ENCODE assay signal across 20 mouse cellular contexts in the genomic region with DNA sequence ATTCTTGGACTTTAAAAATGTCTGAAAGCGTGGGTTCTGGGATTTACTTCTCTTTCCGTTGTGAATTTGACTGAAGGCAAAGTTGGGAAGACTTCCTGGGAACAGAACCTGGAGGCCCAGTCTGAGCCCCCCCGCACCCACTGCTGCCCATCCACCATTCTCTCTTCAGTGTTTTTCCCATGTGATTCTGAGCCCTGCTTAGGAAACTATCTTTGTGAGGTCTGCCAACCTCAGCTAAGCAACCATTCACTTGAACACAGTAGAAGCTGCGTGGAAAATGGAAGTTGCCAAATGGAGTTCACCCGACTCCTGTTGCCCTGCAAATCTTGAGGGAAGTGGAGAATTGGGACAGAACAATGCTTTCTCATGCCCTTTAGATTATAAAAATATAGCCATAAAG. TPM values are rescaled to one million over a fixed set of nuclear protein-coding genes. Genes with fewer than 3 reads are reported as not detected.
A peak's percentile ranks its signal among the peaks of the same experiment; 100 is the strongest.
DNase-seq lines count a peak whose midpoint lies in the region; ATAC-seq and TF ChIP-seq lines count a peak whose summit lies in the region.
"Had no signal": no experiment of that assay in that cellular context is flagged by ENCODE, and none has a peak within 500 bp of the region (broad histone marks: within the 10 kb centered on the region; RNA-seq: fewer than 3 reads in every experiment).

No protein-coding gene starts in this region.

- no peaks in the 10 kb centered on the region for H3K36me3 ChIP-seq in midbrain, embryonic 11.5 days (ENCODE audit: control insufficient read depth, insufficient read depth, low read length)
- H3K36me3 ChIP-seq in midbrain, embryonic 13.5 days, result 0 out of 2 replicates have a peak, but pooled peaks cover 4% of the 10 kb centered on the region
- no peaks in the 10 kb centered on the region for H3K36me3 ChIP-seq in midbrain, postnatal 0 days (ENCODE audit: insufficient read depth, low read length)
- H3K36me3 ChIP-seq: embryonic facial prominence, embryonic 12.5 days; forebrain, embryonic 15.5 days; heart, embryonic 15.5 days had no signal

- H3K4me3 ChIP-seq in layer of hippocampus, adult 2 months, result no peak overlapping the region
- H3K4me3 ChIP-seq in midbrain, embryonic 11.5 days (ENCODE audit: low read depth, low read length), result no peak overlapping the region
- no peak overlapping the region for H3K4me3 ChIP-seq in midbrain, embryonic 13.5 days (replicated peaks)
- no peak overlapping the region for H3K4me3 ChIP-seq in midbrain, postnatal 0 days (ENCODE audit: low read depth, low read length)
- H3K4me3 ChIP-seq: embryonic facial prominence, embryonic 12.5 days; forebrain, embryonic 15.5 days; heart, embryonic 15.5 days had no signal

- H3K9ac ChIP-seq in midbrain, embryonic 11.5 days (ENCODE audit: low read length), result no peak overlapping the region
- H3K9ac ChIP-seq in midbrain, embryonic 13.5 days (replicated peaks), result no peak overlapping the region
- H3K9ac ChIP-seq in midbrain, postnatal 0 days (replicated peaks; ENCODE audit: low read length, poor library complexity, severe bottlenecking), result no peak overlapping the region
- H3K9ac ChIP-seq: embryonic facial prominence, embryonic 12.5 days; forebrain, embryonic 15.5 days; heart, embryonic 15.5 days had no signal

- H3K27me3 ChIP-seq in midbrain, embryonic 11.5 days (ENCODE audit: control insufficient read depth, insufficient read depth, low read length), result no peaks in the 10 kb centered on the region
- no peaks in the 10 kb centered on the region for H3K27me3 ChIP-seq in midbrain, embryonic 13.5 days
- H3K27me3 ChIP-seq in midbrain, postnatal 0 days (ENCODE audit: insufficient read depth, low read length), result no peaks in the 10 kb centered on the region
- H3K27me3 ChIP-seq: embryonic facial prominence, embryonic 12.5 days; heart, embryonic 15.5 days had no signal

- H3K9me3 ChIP-seq in midbrain, embryonic 11.5 days (ENCODE audit: control insufficient read depth, low read length), result no peaks in the 10 kb centered on the region
- H3K9me3 ChIP-seq in midbrain, embryonic 13.5 days, result no peaks in the 10 kb centered on the region
- no peaks in the 10 kb centered on the region for H3K9me3 ChIP-seq in midbrain, postnatal 0 days (ENCODE audit: low read length)
- H3K9me3 ChIP-seq: embryonic facial prominence, embryonic 12.5 days; forebrain, embryonic 15.5 days; heart, embryonic 15.5 days had no signal

- peak in 1 of 2 experiments; percentile 34 for DNase-seq in layer of hippocampus, adult 2 months (ENCODE audit: low spot score in 2 of 2)
- no peak for DNase-seq in layer of hippocampus, adult 11-12 months (ENCODE audit: low spot score)
- peak; percentile 53 for DNase-seq in midbrain, embryonic 11.5 days (ENCODE audit: low spot score, missing footprints)
- peak; percentile 4 for DNase-seq in right cerebral cortex, postnatal 14 days
- no peak for DNase-seq in right cerebral cortex, adult 2 months (ENCODE audit: low spot score in 2 of 2)
- DNase-seq in midbrain, postnatal 0 days (ENCODE audit: low spot score), result peak; percentile 54
- DNase-seq in gastrocnemius, postnatal 36 days, result no peak
- DNase-seq: adrenal gland, adult 2 months; adrenal gland, postnatal 25 days; cerebellum, postnatal 14 days; heart, adult 18-20 months; heart, postnatal 14 days had no signal

- H3K4me2 ChIP-seq in midbrain, embryonic 11.5 days, result no peak overlapping the region
- H3K4me2 ChIP-seq in midbrain, embryonic 13.5 days (replicated peaks), result no peak overlapping the region
- H3K4me2 ChIP-seq in midbrain, postnatal 0 days (ENCODE audit: low read depth, low read length, poor library complexity, severe bottlenecking), result no peak overlapping the region
- H3K4me2 ChIP-seq: embryonic facial prominence, embryonic 12.5 days; forebrain, embryonic 15.5 days; heart, embryonic 11.5 days; heart, embryonic 15.5 days had no signal

- whole genome bisulfite sequencing in midbrain, embryonic 11.5 days, result 88% methylated on average over 5 of the region's 5 CpGs
- 92% methylated on average over 5 of the region's 5 CpGs for WGBS in midbrain, embryonic 13.5 days
- 76% methylated on average over 5 of the region's 5 CpGs for WGBS in midbrain, postnatal 0 days

- H3K4me1 ChIP-seq in midbrain, embryonic 11.5 days (ENCODE audit: control insufficient read depth, insufficient read depth, low read length), result no peaks in the 10 kb centered on the region
- H3K4me1 ChIP-seq in midbrain, embryonic 13.5 days (replicated peaks), result no peaks in the 10 kb centered on the region
- no peaks in the 10 kb centered on the region for H3K4me1 ChIP-seq in midbrain, postnatal 0 days (ENCODE audit: insufficient read depth, low read length)
- H3K4me1 ChIP-seq: embryonic facial prominence, embryonic 12.5 days; forebrain, embryonic 15.5 days; heart, embryonic 15.5 days had no signal

- no peak for TF ChIP-seq CTCF in layer of hippocampus, adult 2 months (conservative IDR thresholded peaks at IDR 0.05)
- no peak for TF ChIP-seq CTCF in midbrain, postnatal 0 days (IDR thresholded peaks at IDR 0.05)

- no peak for ATAC-seq in midbrain, embryonic 11.5 days (ENCODE audit: low FRiP score)
- ATAC-seq in midbrain, embryonic 13.5 days, result no peak
- no peak for ATAC-seq in midbrain, postnatal 0 days (ENCODE audit: low FRiP score)
- ATAC-seq: forebrain, embryonic 15.5 days had no signal

- intact Hi-C loops in gastrocnemius, postnatal 36 days (cut with DNase I), result no loop called here

- peak overlapping the region; percentile 84 for H3K27ac ChIP-seq in layer of hippocampus, adult 2 months
- H3K27ac ChIP-seq in midbrain, embryonic 11.5 days (ENCODE audit: low read depth, low read length), result no peak overlapping the region
- no peak overlapping the region for H3K27ac ChIP-seq in midbrain, embryonic 13.5 days
- no peak overlapping the region for H3K27ac ChIP-seq in midbrain, postnatal 0 days (ENCODE audit: low read depth, low read length)
- H3K27ac ChIP-seq: embryonic facial prominence, embryonic 12.5 days; forebrain, embryonic 15.5 days; heart, embryonic 15.5 days had no signal

RNA-seq across cellular contexts. Expression of gene Grm3, which starts 8.7 kb away (rescaled TPM):
- 10 to 100 TPM; 60.3 to 61.7 TPM for total RNA-seq in layer of hippocampus, adult 2 months (2021)
- polyA plus RNA-seq in midbrain, embryonic 11.5 days (2014; fragmentation: Nextera tagmentation; extraction: Ambion mirVana), result 4.2 and 5.0 TPM in 2 replicates
- 17.8 and 20.7 TPM in 2 replicates for polyA plus RNA-seq in midbrain, embryonic 13.5 days (2015; fragmentation: Nextera tagmentation; extraction: Ambion mirVana)
- total RNA-seq in midbrain, postnatal 0 days (2014; rRNA removed), result 210 and 226 TPM in 2 replicates
- polyA plus RNA-seq in midbrain, postnatal 0 days (2015; fragmentation: Nextera tagmentation; extraction: Ambion mirVana), result 88.4 and 91.8 TPM in 2 replicates
- not detected for total RNA-seq in gastrocnemius, postnatal 36 days (2021)
- total RNA-seq: adrenal gland, adult 2 months; ES-E14; gastrocnemius, adult 8-10 months; heart, postnatal 14 days; hematopoietic stem cell, adult 5-6 weeks had no signal

Comparison
In these comparisons a context has a peak if more than half of its experiments do, and no peak if none do; other contexts are left out.
1. DNase-seq: peak in midbrain, embryonic 11.5 days (single experiment), right cerebral cortex, postnatal 14 days (single experiment) and midbrain, postnatal 0 days (single experiment); none in layer of hippocampus, adult 11-12 months (single experiment), right cerebral cortex, adult 2 months (0 of 2) and gastrocnemius, postnatal 36 days (0 of 2).
2. RNA of gene Grm3, which starts 8.7 kb away (total RNA-seq): 210 to 226 TPM in midbrain, postnatal 0 days and 60.3 to 61.7 TPM in layer of hippocampus, adult 2 months; not detected in gastrocnemius, postnatal 36 days; every median in the first group is over 10 times any median in the second.